10 mouse cellular contexts compared by ENCODE assay signal in genomic region chr3:122475735-122476134, GRCm38 (mm10).
DNase-seq lines count a peak whose midpoint lies in the region; ATAC-seq lines count a peak whose summit lies in the region.
"Had no signal": no experiment of that assay in that cellular context is flagged by ENCODE, and none has a peak within 500 bp of the region (broad histone marks: within the 10 kb centered on the region; RNA-seq: fewer than 3 reads in every experiment).

No protein-coding gene starts in this region.

- H3K27me3 ChIP-seq in hindbrain, embryonic 14.5 days (ENCODE audit: control insufficient read depth, insufficient read depth, low read length), result no peaks in the 10 kb centered on the region
- no peaks in the 10 kb centered on the region for H3K27me3 ChIP-seq in midbrain, embryonic 16.5 days (ENCODE audit: control insufficient read depth, insufficient read depth, low read depth, low read length)
- H3K27me3 ChIP-seq: limb, embryonic 15.5 days had no signal

- H3K9me3 ChIP-seq in hindbrain, embryonic 14.5 days (ENCODE audit: control insufficient read depth, low read length), result no peaks in the 10 kb centered on the region
- H3K9me3 ChIP-seq in midbrain, embryonic 16.5 days (replicated peaks; ENCODE audit: control insufficient read depth, low read length, poor library complexity, severe bottlenecking), result no peaks in the 10 kb centered on the region
- H3K9me3 ChIP-seq: limb, embryonic 15.5 days had no signal

- peak overlapping the region; percentile 47; the same call in 1 of the 2 replicates for H3K27ac ChIP-seq in hindbrain, embryonic 14.5 days
- H3K27ac ChIP-seq in midbrain, embryonic 16.5 days (ENCODE audit: low read length), result peak overlapping the region; percentile 75
- H3K27ac ChIP-seq: limb, embryonic 15.5 days had no signal

- H3K4me1 ChIP-seq in hindbrain, embryonic 14.5 days (replicated peaks; ENCODE audit: control insufficient read depth, insufficient read depth, low read length), result peaks cover 41% of the 10 kb centered on the region
- peaks cover 49% of the 10 kb centered on the region for H3K4me1 ChIP-seq in midbrain, embryonic 16.5 days (ENCODE audit: control insufficient read depth, insufficient read depth, low read length)

- 19% methylated on average over 1 of the region's 1 CpGs for WGBS in hindbrain, embryonic 14.5 days
- WGBS in midbrain, embryonic 16.5 days, result 10% methylated on average over 1 of the region's 1 CpGs

- peak; percentile 55; the same call in 1 of the 2 replicates for ATAC-seq in hindbrain, embryonic 14.5 days (ENCODE audit: low FRiP score)
- peak; percentile 82 for ATAC-seq in midbrain, embryonic 16.5 days

- H3K36me3 ChIP-seq in hindbrain, embryonic 14.5 days (replicated peaks; ENCODE audit: control insufficient read depth, insufficient read depth), result no peaks in the 10 kb centered on the region
- no peaks in the 10 kb centered on the region for H3K36me3 ChIP-seq in midbrain, embryonic 16.5 days (ENCODE audit: control insufficient read depth, insufficient read depth, low read length)
- H3K36me3 ChIP-seq: limb, embryonic 15.5 days had no signal

- H3K9ac ChIP-seq in hindbrain, embryonic 14.5 days, result no peak overlapping the region
- no peak overlapping the region for H3K9ac ChIP-seq in midbrain, embryonic 16.5 days (ENCODE audit: low read depth, low read length)
- H3K9ac ChIP-seq: limb, embryonic 15.5 days had no signal

- DNase-seq in NIH3T3 (ENCODE audit: low read depth), result peak; percentile 48
- peak; percentile 43 for DNase-seq in embryo, embryonic 11.5 days (ENCODE audit: low read depth, low spot score)
- DNase-seq in hindbrain, embryonic 14.5 days (ENCODE audit: low spot score), result no peak
- DNase-seq in thymus, postnatal 36 days, result no peak
- no peak for DNase-seq in thymus, postnatal 4 days
- DNase-seq in adrenal gland, postnatal 36 days, result no peak
- DNase-seq: heart, postnatal 36 days; right cerebral cortex, postnatal 14 days had no signal

- no peak overlapping the region for H3K4me3 ChIP-seq in hindbrain, embryonic 14.5 days (replicated peaks; ENCODE audit: low read length)
- H3K4me3 ChIP-seq in midbrain, embryonic 16.5 days (ENCODE audit: low read depth, low read length), result no peak overlapping the region
- H3K4me3 ChIP-seq: limb, embryonic 15.5 days had no signal

- H3K4me2 ChIP-seq in hindbrain, embryonic 14.5 days (replicated peaks), result no peak overlapping the region
- no peak overlapping the region for H3K4me2 ChIP-seq in midbrain, embryonic 16.5 days (ENCODE audit: low read length)
- H3K4me2 ChIP-seq: limb, embryonic 15.5 days had no signal

Comparison
In these comparisons a context has a peak if more than half of its experiments do, and no peak if none do; other contexts are left out.
1. DNase-seq: peak in NIH3T3 (single experiment) and embryo, embryonic 11.5 days (single experiment); none in hindbrain, embryonic 14.5 days (single experiment), thymus, postnatal 36 days (0 of 2), thymus, postnatal 4 days (single experiment) and adrenal gland, postnatal 36 days (0 of 2).